Mouse (Mus musculus): ENCODE measurements around the gene Aifm3.

The Aifm3 gene

DNA sequence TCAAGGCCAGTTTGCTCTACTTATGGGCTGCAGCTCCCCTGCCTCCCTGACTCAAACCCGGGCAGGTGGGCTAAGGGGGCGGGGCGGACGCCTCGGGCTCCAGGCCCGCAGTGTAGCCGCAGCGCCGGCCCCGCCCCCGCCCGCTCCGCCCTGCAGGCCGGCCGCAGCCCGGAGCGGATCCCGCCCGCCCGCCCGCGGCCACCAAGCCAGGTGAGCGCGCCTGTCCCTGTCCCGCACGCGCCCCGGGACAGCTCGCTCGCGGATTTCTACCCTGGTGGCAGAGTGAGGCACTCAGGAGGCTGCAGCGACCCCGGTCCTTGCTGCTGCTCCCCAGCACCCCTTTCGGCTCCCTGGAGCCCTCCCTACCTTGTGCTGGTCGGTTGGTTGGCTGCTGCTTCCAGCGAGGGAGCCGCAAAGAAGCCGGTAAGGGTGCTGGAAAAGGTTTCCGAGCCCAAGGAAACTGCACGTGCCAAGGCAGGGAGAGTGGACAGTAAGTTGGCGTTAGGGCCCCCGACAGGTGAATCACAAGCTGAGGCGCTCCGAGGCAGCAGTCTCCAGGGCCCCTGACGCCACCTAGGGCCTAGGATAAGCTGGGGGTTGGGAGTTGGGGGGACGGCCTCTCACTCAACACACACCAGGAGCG is at the start of gene Aifm3:
Aifm3 (plus strand) TSS at position 143 of the 643 bp plus-strand sequence.
- no peak for DNase-seq (ENCODE audit: low read depth)

DNA sequence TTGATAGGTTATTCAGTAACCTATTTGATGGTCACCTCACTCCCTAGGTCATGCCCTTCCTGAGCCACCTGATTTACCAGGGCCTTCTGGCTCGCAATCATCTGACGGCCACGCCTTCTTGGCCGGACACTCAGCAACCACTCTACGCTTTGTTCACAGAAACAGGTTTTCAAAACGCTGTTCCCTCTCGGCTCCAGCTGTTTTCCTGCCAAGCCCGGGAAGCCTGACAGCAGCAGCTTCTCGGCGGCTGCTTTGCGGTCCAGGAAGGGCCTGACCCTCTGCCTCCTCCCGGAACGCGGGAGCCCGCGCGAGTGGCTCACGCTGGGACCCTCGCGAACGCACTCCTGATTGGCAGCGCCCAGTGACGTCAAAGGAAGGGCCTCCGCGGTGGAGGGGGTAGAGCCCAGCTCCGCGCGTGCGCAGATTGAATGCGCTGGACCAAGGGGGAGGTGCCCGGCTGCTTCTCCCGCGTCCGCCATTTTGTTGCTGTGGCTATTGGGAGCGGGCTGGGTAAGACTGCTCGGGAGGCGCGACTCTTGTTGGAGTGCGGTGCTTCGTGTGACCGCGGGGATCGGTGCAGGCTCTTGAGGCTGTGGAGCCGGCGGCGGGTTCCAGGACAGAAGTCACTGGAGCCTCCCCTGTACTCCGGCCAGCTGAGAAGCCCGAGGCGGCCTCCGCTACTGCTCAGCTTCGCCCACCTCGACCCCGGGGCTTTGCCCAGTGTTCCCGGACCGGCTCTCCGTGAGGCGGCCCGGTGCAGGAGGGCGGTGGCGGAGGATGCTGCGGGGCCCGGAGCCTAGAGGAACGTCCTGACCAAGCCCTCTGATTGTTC is 37.7 kb upstream of the Aifm3 start, which contains the start of gene Crkl:
Crkl (plus strand) TSS at position 447 of the 832 bp plus-strand sequence.
- DNase-seq (ENCODE audit: low read depth) = peak; percentile 98

DNA sequence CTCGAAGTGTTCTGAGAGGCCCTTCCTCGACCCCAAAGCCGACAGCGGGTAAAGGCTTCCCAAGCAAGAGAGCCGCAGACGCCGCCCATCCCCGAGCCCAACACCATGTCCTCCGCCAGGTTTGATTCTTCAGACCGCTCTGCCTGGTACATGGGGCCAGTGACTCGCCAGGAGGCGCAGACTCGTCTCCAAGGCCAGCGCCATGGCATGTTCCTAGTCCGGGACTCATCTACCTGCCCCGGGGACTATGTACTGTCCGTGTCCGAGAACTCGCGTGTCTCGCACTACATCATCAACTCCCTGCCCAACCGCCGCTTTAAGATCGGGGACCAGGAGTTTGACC is 37.1 kb upstream of the Aifm3 start:
- DNase-seq (ENCODE audit: low read depth) = no peak

DNA sequence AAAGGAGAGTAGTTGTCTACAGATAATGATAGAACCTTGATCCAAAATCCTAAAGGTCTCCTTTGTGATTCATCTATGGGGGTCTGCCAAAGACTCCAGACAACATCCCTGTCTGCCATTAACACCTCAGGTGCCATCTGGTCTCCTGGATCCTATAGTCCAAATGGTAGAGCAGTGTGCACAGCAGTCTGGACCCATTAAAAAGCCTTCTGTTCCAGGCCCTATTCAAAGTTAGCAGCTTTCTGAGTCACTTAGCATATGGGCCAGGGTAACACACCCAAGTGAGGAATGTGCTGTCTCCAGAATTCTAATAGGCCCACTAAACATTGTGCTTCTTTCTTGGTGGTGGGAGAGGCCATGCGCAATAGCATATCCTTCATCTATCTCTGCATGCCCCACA is 32.5 kb upstream of the Aifm3 start:
- no peak for DNase-seq (ENCODE audit: low read depth)

DNA sequence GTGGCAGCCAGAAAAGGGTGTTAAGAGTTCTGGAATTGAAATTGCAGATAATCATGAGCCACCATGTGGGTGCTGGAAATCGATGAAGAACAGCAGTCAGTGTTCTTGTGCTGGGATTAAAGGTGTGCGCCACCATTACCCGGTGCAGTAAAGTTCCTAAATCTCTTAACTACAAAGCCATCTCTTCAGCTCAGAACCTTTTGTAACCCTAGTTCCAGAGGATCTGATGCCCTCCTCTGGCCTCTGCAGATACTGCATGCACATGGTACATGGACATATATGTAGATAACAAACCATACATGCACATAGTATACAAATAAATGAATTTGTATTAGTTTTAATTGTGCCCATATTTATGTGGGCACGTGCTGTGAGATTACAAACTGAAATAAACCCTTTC is 29.2 kb upstream of the Aifm3 start:
- DNase-seq (ENCODE audit: low read depth) = peak; percentile 71

DNA sequence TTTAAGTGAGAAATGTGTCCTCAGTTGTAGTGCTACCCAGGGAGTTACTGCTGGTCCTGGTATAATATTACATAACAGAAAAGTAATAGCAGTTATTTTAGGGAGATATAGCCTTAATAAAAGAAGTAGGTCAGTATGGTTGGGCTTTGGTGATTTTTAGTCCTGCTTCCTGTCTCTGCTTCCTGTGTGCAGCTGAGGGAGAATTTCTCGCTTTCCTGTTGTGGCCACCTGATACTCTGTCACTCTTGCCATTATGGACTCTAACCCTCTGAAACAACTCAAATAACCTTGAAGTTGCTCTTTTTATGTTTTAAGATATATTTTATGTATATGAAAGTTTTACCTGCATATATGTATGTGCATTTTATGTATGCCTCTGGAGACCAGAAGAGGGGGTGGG is 27.8 kb upstream of the Aifm3 start:
- DNase-seq (ENCODE audit: low read depth) = no peak

DNA sequence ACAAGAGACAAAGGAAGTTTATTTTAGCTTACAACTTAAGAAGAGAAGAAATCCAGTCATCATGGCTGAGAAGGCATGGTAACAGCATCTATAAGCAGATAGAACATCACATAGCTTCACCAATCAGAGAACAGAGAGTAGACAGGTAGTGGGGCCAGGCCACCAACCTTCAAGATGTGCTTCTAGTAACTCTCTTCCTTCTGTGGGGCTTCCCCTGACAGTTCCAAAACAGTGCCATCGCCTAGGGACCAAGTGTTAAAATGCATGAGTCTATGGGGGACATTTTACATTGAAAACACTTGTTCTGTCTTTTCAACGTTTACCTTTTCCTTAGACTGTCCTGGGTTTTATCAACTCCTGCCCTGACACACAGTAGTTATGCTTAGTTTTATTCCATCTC is 26.2 kb upstream of the Aifm3 start:
- DNase-seq (ENCODE audit: low read depth) = no peak

DNA sequence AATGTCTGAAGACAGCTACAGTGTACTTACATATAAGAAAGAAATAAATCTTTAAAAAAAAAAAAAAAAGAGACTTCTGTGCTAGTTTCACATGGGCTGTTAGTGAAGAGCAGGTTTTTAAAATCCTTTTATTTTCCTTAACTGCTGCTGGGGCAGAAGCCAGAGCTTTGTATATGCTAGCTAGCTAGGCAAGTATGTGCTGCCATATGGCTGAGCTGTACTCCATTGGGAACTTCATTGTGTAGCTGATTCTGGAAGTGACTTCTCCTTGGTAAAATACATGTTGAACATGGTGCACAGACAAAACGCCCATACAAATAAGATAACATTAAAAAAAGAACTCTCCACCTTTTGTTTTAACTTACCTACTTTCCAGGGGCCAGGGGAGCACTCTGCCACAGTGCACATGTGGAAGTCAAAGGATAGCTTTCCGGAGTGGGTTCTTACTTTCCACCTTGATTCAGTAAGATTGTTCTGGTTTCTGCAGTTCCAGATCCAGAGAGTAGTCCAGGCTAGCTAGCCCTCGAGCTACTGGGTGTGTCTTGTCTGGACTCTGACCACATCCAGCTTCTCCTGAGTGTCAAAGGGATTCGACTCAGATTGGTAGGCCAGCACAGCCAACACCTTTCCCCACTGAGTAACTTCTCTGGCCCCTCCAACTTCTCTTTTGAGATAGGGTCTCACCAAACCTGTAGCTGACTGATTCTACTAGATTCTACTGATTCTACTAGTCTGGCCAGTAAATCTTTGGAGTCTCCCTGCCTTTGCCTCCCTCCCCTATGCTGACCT is 22.3 kb upstream of the Aifm3 start:
- no peak for DNase-seq (ENCODE audit: low read depth)

DNA sequence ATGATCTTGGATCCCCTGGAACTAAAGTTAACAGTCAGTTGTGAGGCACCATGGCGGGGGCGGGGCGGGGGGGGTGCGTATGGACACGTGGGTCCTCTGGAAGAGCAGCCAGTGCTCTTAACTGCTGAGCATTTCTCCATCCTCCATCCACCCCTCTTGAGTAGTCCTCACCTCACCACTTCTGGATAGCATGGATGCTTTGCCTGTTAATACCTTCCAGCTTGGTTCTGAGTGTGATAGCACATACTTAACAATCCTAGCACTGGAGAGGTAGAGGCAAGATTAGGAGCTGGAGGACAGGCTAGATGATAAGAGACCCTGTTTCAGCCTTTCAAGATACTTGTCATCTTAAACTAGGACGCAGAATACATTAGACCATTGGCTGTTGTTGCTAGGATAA is 16.9 kb upstream of the Aifm3 start:
- no peak for DNase-seq (ENCODE audit: low read depth)

DNA sequence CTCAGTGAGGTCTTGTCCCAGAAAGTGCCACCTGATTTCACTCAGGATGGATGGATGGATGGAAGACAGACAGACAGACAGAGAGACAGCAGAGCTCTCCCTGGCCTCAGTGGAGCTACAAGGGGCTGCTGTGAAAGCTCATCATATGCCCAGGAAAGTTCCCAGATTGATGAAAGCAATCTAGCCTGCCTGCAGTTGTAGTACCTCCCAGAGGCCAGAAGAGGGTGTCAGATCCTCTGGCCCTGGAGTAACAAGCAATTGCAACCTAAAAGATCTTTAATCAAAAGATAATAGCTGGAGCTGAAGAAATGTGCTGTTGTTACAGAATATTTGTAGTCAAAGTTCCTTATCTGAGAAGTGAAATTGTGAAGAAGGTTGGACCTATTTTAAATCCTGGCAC is 15.3 kb upstream of the Aifm3 start:
- peak; percentile 60 for DNase-seq (ENCODE audit: low read depth)

DNA sequence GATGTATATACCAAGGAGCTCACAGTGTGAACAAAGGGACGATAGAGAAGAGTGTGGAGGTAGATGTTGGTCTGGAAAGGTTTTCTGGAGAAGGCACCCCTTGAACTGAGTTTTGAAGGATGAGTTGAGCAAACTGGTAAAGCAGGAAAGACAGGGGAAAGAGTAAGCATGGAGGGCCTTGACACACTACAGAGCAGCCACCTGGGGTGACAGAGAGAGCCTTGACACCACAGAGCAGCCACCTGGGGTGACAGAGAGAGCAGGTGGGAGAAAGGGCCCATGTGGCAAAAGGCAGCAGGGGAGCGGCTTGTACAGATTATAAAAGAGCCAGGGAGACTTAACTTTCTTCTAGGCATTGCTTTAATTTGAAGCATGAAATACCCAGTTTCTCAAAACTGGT is 14.7 kb upstream of the Aifm3 start:
- DNase-seq (ENCODE audit: low read depth) = no peak

DNA sequence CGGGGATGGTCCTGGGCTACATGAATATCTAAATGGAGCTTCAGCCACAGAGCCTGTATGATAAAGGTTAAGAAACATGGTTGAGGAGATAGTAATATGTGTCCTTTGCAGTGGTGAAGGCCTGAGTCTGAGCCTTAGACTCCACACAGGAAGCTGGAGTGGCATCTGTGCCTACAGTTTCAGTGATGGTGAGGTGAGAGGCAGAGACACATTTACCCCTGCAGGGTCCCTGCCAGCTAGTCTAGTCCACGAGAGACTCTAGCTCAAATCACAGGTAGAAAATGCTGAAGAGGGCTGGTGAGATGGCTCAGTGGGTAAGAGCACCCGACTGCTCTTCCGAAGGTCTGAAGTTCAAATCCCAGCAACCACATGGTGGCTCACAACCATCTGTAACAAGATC is 14.1 kb upstream of the Aifm3 start:
- DNase-seq (ENCODE audit: low read depth) = no peak

DNA sequence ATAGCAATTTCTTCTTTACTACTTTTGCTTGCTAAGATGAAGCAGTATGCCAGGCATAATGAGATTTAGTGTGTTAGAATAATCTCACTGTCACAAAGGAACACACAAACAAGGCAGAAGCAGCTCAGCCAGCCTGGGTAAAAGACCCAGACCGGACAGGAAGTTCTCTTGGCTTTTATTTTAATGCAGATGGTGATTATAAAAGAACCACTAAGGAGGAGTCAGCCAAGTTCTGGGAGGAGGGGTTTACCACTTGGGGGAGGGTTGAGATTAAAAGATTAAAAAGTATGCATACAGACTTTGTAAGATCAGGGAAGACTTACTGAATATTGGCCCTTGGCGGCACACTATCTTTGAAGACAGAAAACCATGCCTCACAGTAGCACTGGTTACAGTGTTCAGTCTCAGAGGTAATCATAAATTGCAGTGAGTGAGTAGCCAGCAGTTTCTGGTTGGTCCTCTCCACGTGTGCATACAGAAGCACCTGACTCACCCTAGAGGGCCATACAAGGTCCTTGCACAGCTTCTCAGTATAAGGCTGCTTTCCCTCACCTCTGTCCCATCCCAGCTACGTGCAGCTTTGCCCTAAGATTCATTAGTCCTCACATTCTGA is 11.0 kb upstream of the Aifm3 start:
- no peak for DNase-seq (ENCODE audit: low read depth)

DNA sequence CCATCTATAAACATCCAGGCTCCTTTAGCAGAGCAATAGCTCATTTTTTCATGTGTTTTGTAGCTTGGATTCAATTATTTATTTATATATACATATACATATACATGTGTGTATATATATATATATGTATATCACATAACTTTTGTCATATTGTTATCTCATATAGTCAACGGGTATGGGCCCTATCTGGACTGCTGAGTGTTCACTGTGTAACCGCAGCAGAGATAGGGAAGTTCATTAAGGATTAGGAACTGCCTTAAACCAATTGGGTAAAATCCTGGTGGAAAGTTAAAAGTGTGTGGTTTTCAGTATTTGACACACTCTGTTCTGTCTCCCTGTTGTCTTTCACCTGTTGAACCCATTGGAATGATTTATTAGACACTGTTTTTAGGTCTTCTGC is 7.9 kb upstream of the Aifm3 start:
- DNase-seq (ENCODE audit: low read depth) = no peak

DNA sequence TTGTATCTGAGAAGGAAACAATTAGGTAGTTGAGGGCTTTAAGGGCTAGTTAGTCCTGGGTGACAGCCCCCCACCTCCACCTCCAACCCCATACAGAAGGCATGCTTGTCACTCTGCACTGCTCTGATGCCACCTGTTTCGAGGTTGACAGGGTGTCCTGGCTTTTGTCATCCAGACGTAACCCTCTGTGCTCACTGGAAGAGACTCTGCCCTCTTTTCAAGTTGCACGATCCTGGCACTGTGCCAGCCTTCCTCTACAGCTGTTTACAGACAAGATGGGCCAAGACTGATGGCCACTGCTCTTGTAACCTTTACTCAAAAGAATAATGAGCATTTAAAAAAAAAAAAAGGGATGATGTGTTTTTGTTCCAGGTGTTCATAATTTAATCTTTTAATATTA is 2.9 kb upstream of the Aifm3 start:
- no peak for DNase-seq (ENCODE audit: low read depth)

DNA sequence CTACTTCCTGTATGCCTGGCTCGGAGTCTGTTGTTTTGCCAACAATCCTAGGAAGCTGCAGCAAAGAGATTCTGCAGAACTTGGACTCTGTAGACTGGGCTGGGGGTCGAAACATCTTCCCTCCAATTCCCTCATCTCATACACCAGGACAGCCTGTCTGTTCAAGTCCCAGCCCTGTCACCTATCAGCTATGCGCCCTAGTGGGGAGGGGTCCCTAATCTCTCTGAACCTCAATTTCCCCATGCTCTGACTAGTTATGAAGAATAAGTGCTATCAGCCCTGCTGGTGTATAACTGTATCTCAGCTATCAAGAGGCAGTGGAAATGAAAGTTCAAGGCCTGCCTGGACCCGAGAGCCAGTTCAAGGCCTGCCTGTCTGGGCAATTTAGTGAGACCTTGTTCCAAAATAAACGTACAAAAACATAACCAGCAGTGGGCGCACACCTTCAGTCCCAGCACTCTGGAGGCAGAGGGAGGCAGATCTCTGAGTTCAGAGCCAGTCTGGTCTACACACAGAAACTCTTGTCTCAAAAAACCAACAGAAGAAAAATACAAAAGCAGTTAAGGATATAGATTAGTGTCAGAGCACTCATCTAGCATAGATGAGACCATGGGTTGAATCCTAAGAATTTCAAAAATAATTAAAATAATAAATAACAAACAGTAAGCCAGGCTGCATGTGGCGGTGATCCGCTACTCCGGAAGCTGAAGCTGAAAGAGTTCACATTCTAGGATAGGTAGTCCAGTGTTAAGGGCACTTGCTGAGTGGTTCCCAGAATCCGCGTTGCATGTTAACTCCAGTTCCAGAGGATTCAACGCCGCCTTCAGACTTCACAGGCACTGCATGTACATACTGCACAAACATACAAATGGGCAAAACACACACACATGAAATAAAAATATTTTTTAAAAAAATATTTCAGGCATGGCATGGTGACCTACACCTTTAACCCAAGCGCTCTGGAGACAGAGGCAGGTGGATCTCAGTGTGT is 638 bp upstream of the Aifm3 start:
- DNase-seq (ENCODE audit: low read depth) = peak; percentile 30

DNA sequence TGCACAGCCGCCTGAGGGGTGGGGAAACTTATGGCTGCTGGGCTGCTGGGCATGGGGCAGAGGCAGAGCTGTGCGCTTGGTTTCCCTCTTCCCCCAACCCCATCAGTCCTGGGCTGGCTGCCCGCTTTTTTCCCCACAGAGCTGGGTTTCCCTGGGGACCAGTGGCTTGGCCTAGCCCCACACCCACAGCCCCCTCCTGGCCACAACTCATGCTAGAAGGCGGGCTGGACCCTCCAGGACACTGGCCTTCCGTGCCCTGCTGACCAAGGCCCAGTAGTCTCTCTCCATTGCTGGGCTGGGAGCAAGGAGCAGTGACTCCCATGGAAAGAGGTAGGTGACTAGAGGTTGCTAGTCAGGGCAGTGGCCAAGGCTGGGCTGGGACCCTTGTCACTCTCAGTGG is 1.7 kb downstream of the Aifm3 start:
- no peak for DNase-seq (ENCODE audit: low read depth)

DNA sequence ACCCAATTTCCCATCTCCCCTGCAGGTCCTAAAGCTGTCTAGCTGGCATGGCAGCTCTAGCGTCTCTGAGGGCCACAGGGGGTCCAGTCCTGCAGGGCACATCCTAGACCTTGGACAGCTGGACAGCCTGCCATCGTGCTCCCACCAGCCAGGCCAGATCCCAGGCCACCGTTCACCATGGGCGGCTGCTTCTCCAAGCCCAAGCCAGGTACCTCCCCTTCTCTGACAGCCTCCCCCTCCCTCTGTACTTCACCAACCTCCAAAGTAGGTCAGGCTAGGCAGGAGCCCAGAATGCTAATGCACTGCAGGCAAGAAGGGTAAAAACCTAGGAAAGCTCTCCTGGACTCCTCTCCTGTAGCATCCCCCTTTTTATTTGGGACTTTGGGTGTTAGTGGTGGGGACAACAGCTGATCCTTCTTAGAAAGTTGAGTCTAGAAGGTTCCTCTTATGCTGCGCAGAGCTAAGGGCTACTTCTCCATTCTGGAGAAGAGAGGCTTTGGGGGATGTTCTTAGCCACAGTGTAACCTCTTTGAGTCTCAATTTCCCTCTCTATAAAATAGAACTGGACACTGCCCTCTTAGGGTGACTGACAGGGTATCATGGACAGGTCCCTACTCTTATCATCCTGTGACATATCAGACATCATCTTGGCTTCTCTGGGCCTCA is 2.6 kb downstream of the Aifm3 start:
- DNase-seq (ENCODE audit: low read depth) = no peak

DNA sequence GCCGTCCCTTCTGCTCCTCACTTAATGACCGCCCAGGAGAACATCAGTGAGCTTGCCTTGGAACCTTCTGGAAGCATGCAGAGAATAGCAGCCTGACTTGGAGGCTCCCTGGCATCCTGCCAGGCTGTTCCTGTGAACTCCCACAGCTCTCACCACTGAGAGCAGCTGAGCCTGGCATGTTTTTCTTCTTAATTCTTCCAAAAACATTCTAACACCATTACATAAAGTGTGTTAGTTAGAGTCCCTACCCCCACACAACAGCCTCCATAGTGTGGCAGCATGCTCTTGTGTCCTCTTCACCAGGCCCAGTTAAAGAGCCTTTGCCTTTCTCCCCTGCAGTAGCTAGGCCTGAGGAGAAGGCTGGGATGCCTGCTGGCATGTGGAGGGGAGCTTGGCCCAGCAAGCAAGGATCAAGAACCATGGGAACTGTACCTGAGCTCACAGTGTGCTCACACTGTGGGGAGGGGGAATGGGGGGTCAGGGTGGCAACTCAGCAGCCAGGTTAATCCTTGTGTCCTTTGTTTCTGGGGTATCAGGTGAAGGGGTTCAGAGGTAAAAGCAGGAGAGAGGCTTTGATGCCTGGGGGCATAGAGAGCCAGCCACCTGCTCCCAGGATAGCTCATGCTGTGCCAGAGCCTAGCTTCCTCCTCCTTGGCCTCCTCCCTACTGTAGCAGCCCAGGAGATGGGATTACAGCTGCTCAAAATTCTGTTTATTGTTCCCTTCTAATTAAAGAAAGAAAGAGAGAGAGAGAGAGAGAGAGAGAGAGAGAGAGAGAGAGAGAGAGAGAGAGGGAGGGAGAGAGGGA is 7.3 kb downstream of the Aifm3 start:
- no peak for DNase-seq (ENCODE audit: low read depth)
